Mouse (Mus musculus) midbrain, embryonic 14.5 days (tissue): ENCODE results near the gene Gm20695. TPM values are rescaled to one million over a fixed set of nuclear protein-coding genes. Genes with fewer than 3 reads are reported as not detected.

Source experiments
- ATAC-seq: fragments of 200-750 bp; cut with Nextera tagmentation; 2 replicates; pipeline ENCODE4 v1.8.0; 2017; ENCODE audit warnings: moderate number of reproducible peaks, moderate library complexity; ENCODE audit not compliant: low FRiP score, low TSS enrichment
- DNase-seq: peaks from one replicate; pipeline ENCODE4 v3.0.0-alpha.2; 2015
- H3K27ac ChIP-seq: fragments of 300-500 bp; sonication (generic); replicated peaks from 2 replicates; pipeline ENCODE4 v1.5.1; 2014; ENCODE audit warnings: mild to moderate bottlenecking, low read depth, low read length, moderate library complexity
- H3K27me3 ChIP-seq: fragments of 300-500 bp; sonication (generic); 2 replicates; pipeline ENCODE4 v1.6.1; 2014; ENCODE audit warnings: low read length, control low read depth, mixed read lengths; ENCODE audit not compliant: control insufficient read depth, insufficient read depth
- H3K36me3 ChIP-seq: fragments of 300-500 bp; sonication (generic); 2 replicates; pipeline ENCODE4 v1.6.1; 2014; ENCODE audit warnings: low read length, control low read depth; ENCODE audit not compliant: control insufficient read depth, insufficient read depth
- H3K4me1 ChIP-seq: fragments of 300-500 bp; sonication (generic); 2 replicates; pipeline ENCODE4 v1.6.1; 2014; ENCODE audit warnings: mild to moderate bottlenecking, antibody characterized with exemption, low read length, control low read depth; ENCODE audit not compliant: control insufficient read depth, insufficient read depth
- H3K4me2 ChIP-seq: fragments of 300-500 bp; sonication (generic); 2 replicates; pipeline ENCODE4 v1.6.1; 2014; ENCODE audit warnings: mild to moderate bottlenecking, low read length, moderate library complexity
- H3K4me3 ChIP-seq: fragments of 300-500 bp; sonication (generic); replicated peaks from 2 replicates; pipeline ENCODE4 v1.5.1; 2014; ENCODE audit warnings: low read depth, low read length
- H3K9ac ChIP-seq: fragments of 300-500 bp; sonication (generic); replicated peaks from 2 replicates; pipeline ENCODE4 v1.6.1; 2014; ENCODE audit warnings: mild to moderate bottlenecking, low read length, moderate library complexity
- H3K9me3 ChIP-seq: fragments of 300-500 bp; sonication (generic); 2 replicates; pipeline ENCODE4 v1.6.1; 2016; ENCODE audit warnings: low read length, control low read depth, mixed read lengths; ENCODE audit not compliant: control insufficient read depth
- WGBS: fragments of 180-500 bp; shearing (Covaris S2); extraction: QIAGEN DNeasy Blood & Tissue Kit; methylation state at CpG from one replicate; pipeline ENCODE4 v1.1.7; 2014; 5-methylcytosine and 5-hydroxymethylcytosine counted together
- polyA plus RNA-seq: library from polyadenylated mRNA; unstranded; fragments of >200 nt; fragmentation: Nextera tagmentation; extraction: Ambion mirVana; gene quantifications from 2 replicates; pipeline ENCODE4 v1.2.1, GENCODE M21; 2014

Gm20695 gene
- 2.2 and 3.7 TPM in 2 replicates for polyA plus RNA-seq

- Histone ChIP-seq H3K4me1 (peaks cover 14% of the 10 kb centered on the region), H3K4me2 (peak within 1 kb of the TSS; percentile 82), H3K9me3 (no peaks in the 10 kb centered on the region), H3K27ac (peak within 1 kb of the TSS; percentile 95), H3K4me3 (peak within 1 kb of the TSS; percentile 92), H3K27me3 (no peaks in the 10 kb centered on the region), H3K9ac (peak within 1 kb of the TSS; percentile 88), H3K36me3 (no peaks in the 10 kb centered on the region)
- ATAC-seq = peak; percentile 99
- DNase-seq = peak; percentile 97
- WGBS = under 1% methylated on average over 88 of the region's 88 CpGs
Observed at GRCm38 (mm10) chr16:3884201-3885064, at the start of gene Gm20695, which contains the start of gene Zfp597. Gene Gm20695, plus strand, starts transcription at chr16:3884648. Gene Zfp597, minus strand, starts transcription at chr16:3884561.

- 74% methylated on average over 2 of the region's 2 CpGs for WGBS
- no peak for ATAC-seq
Observed at GRCm38 (mm10) chr16:3835461-3835860, 49.0 kb upstream of the Gm20695 start.

GRCm38 (mm10) chr16:3839157-3839885 is 45.1 kb upstream of the Gm20695 start:
- H3K36me3 ChIP-seq = no peaks in the 10 kb centered on the region
- DNase-seq (peak; percentile 41), ATAC-seq (no peak)
- H3K9ac ChIP-seq = no peak overlapping the region
- H3K4me2 ChIP-seq = no peak overlapping the region
- no peaks in the 10 kb centered on the region for H3K27me3 ChIP-seq
- 67% methylated on average over 17 of the region's 17 CpGs for WGBS
- no peaks in the 10 kb centered on the region for H3K9me3 ChIP-seq
- no peak overlapping the region for H3K4me3 ChIP-seq
- H3K4me1 ChIP-seq = 0 out of 2 replicates have a peak, but pooled peaks cover 2% of the 10 kb centered on the region
- H3K27ac ChIP-seq = no peak overlapping the region

More at GRCm38 (mm10) chr16:3835461-3835860, 49.0 kb upstream of the Gm20695 start:
- Histone ChIP-seq H3K4me3 (no peak overlapping the region), H3K4me2 (no peak overlapping the region), H3K27ac (no peak overlapping the region), H3K36me3 (no peaks in the 10 kb centered on the region), H3K4me1 (no peaks in the 10 kb centered on the region), H3K27me3 (no peaks in the 10 kb centered on the region), H3K9me3 (no peaks in the 10 kb centered on the region), H3K9ac (no peak overlapping the region)
- no peak for DNase-seq

GRCm38 (mm10) chr16:3842989-3843388 is 41.5 kb upstream of the Gm20695 start:
- DNase-seq = peak; percentile 14
- H3K4me3 ChIP-seq = no peak overlapping the region
- no peak overlapping the region for H3K4me2 ChIP-seq
- no peak overlapping the region for H3K9ac ChIP-seq
- H3K4me1 ChIP-seq = peaks cover 8% of the 10 kb centered on the region; the same call in 1 of the 2 replicates
- H3K27me3 ChIP-seq = no peaks in the 10 kb centered on the region
- 26% methylated on average over 4 of the region's 4 CpGs for WGBS
- H3K9me3 ChIP-seq = no peaks in the 10 kb centered on the region
- ATAC-seq = no peak
- H3K27ac ChIP-seq = no peak overlapping the region
- H3K36me3 ChIP-seq = no peaks in the 10 kb centered on the region

- Histone ChIP-seq H3K4me2 (no peak overlapping the region), H3K4me1 (peaks cover 8% of the 10 kb centered on the region; the same call in 1 of the 2 replicates), H3K9ac (no peak overlapping the region), H3K4me3 (no peak overlapping the region), H3K36me3 (no peaks in the 10 kb centered on the region), H3K27me3 (no peaks in the 10 kb centered on the region), H3K9me3 (no peaks in the 10 kb centered on the region), H3K27ac (no peak overlapping the region)
- ATAC-seq = no peak
- WGBS = 74% methylated on average over 1 of the region's 1 CpGs
- no peak for DNase-seq
Observed at GRCm38 (mm10) chr16:3843796-3844195, 40.7 kb upstream of the Gm20695 start.

GRCm38 (mm10) chr16:3846711-3847518 is 37.5 kb upstream of the Gm20695 start, which contains the start of gene Zfp174:
Gene Zfp174, plus strand, starts transcription at chr16:3847268.
- 3% methylated on average over 38 of the region's 38 CpGs for WGBS
- H3K4me1 ChIP-seq = peaks cover 10% of the 10 kb centered on the region; the same call in 1 of the 2 replicates

GRCm38 (mm10) chr16:3847871-3848270 is 36.6 kb upstream of the Gm20695 start:
- Histone ChIP-seq H3K36me3 (no peaks in the 10 kb centered on the region), H3K27me3 (no peaks in the 10 kb centered on the region), H3K9ac (peak overlapping the region; percentile 71), H3K4me2 (peak overlapping the region; percentile 68), H3K9me3 (no peaks in the 10 kb centered on the region), H3K4me3 (peak overlapping the region; percentile 71), H3K27ac (no peak overlapping the region), H3K4me1 (peaks cover 9% of the 10 kb centered on the region; the same call in 1 of the 2 replicates)
- DNase-seq (peak; percentile 13), ATAC-seq (no peak)
- 65% methylated on average over 4 of the region's 4 CpGs for WGBS

More at GRCm38 (mm10) chr16:3846711-3847518, 37.5 kb upstream of the Gm20695 start, which contains the start of gene Zfp174:
- Histone ChIP-seq H3K4me2 (peak within 1 kb of the TSS; percentile 68), H3K4me3 (peak within 1 kb of the TSS; percentile 71), H3K27me3 (no peaks in the 10 kb centered on the region), H3K36me3 (no peaks in the 10 kb centered on the region), H3K9me3 (no peaks in the 10 kb centered on the region), H3K27ac (0 out of 2 replicates have a peak within 1 kb of the TSS, but pooled peaks have one; percentile 26), H3K9ac (peak within 1 kb of the TSS; percentile 71)
- ATAC-seq (peak; percentile 98), DNase-seq (peak; percentile 98)

GRCm38 (mm10) chr16:3848416-3848815 is 36.0 kb upstream of the Gm20695 start:
- 71% methylated on average over 3 of the region's 3 CpGs for WGBS
- H3K4me2 ChIP-seq = no peak overlapping the region; the same call in 1 of the 2 replicates

More at GRCm38 (mm10) chr16:3848416-3848815, 36.0 kb upstream of the Gm20695 start:
- no peak overlapping the region for H3K27ac ChIP-seq
- no peak overlapping the region for H3K4me3 ChIP-seq
- no peaks in the 10 kb centered on the region for H3K36me3 ChIP-seq
- no peaks in the 10 kb centered on the region for H3K27me3 ChIP-seq
- no peak overlapping the region for H3K9ac ChIP-seq
- no peak for DNase-seq
- no peak for ATAC-seq
- peaks cover 8% of the 10 kb centered on the region; the same call in 1 of the 2 replicates for H3K4me1 ChIP-seq
- no peaks in the 10 kb centered on the region for H3K9me3 ChIP-seq
